Mouse (Mus musculus) limb, embryonic 15.5 days (tissue): ENCODE data around the gene Zfp975. TPM values are rescaled to one million over a fixed set of nuclear protein-coding genes. Genes with fewer than 3 reads are reported as not detected.

ENCODE experiments used
- polyA plus RNA-seq: library from polyadenylated mRNA; unstranded; fragments of >200 nt; fragmentation: Nextera tagmentation; extraction: Ambion mirVana; gene quantifications from 2 replicates; pipeline ENCODE4 v1.2.1, GENCODE M21; 2015

Zfp975 gene
- polyA plus RNA-seq, 1 experiment from 2014 or later, result 7.6 TPM

Other genes starting within 250 kb of the Zfp975 start
- gene 4933421I07Rik, start 244.6 kb downstream of the Zfp975 start, polyA plus RNA-seq, result not detected in 2 replicates
- gene Zfp141, start 187.0 kb downstream of the Zfp975 start, polyA plus RNA-seq, result 9.3 and 10.4 TPM in 2 replicates
- gene Gm21028, start 114.2 kb downstream of the Zfp975 start, polyA plus RNA-seq, result not detected in 2 replicates
- 1.5 TPM in 2 replicates for gene Zfp977, start 100.2 kb downstream of the Zfp975 start, polyA plus RNA-seq
- gene Zfp976, start 50.2 kb downstream of the Zfp975 start, polyA plus RNA-seq, result 2.8 and 3.0 TPM in 2 replicates
- gene Gm17067, start 34.3 kb upstream of the Zfp975 start, polyA plus RNA-seq, result not detected in 2 replicates
- not detected in 2 replicates for gene Vmn2r62, start 100.8 kb upstream of the Zfp975 start, polyA plus RNA-seq
- gene Gm2381, start 174.5 kb upstream of the Zfp975 start, polyA plus RNA-seq, result not detected in 2 replicates
- not detected in 2 replicates for gene Vmn2r63, start 241.1 kb upstream of the Zfp975 start, polyA plus RNA-seq